Mouse (Mus musculus) myocyte (in vitro differentiated cells): ENCODE results near the gene Lrrc73. TPM values are rescaled to one million over a fixed set of nuclear protein-coding genes. Genes with fewer than 3 reads are reported as not detected.

Experiments used
- H3K27me3 ChIP-seq: one replicate; pipeline ENCODE4 v1.6.1; 2011; ENCODE audit not compliant: control insufficient read depth, insufficient read depth, insufficient read length
- H3K36me3 ChIP-seq: one replicate; pipeline ENCODE4 v1.6.1; 2011; ENCODE audit not compliant: control insufficient read depth, insufficient read depth
- H3K4me2 ChIP-seq: one replicate; pipeline ENCODE4 v1.6.1; 2011; ENCODE audit warnings: low read depth, control low read depth
- H3K4me3 ChIP-seq: one replicate; pipeline ENCODE4 v1.5.1; 2011; ENCODE audit warnings: mild to moderate bottlenecking, control low read depth, moderate library complexity
- H3K79me2 ChIP-seq: one replicate; pipeline ENCODE4 v1.6.1; 2011; ENCODE audit not compliant: control insufficient read depth, insufficient read depth
- H3ac ChIP-seq: one replicate; pipeline ENCODE4 v1.6.1; 2011; ENCODE audit not compliant: control insufficient read depth, insufficient read length
- CEBPB ChIP-seq: IDR thresholded peaks from 2 replicates; pipeline ENCODE4 v1.6.1; 2011; ENCODE audit warnings: mild to moderate bottlenecking, moderate library complexity; ENCODE audit not compliant: poor library complexity, insufficient read depth, severe bottlenecking
- E2F4 ChIP-seq: IDR thresholded peaks from one replicate; pipeline ENCODE4 v1.6.1; 2011; ENCODE audit warnings: mild to moderate bottlenecking, control low read depth, moderate library complexity; ENCODE audit not compliant: insufficient read depth
- MAX ChIP-seq: IDR thresholded peaks from one replicate; pipeline ENCODE4 v1.6.1; 2011; ENCODE audit warnings: low read depth, mild to moderate bottlenecking, control low read depth
- MYOD1 ChIP-seq, 3 experiments: IDR thresholded peaks; one replicate each; pipeline ENCODE4 v1.6.1; 2011; ENCODE audit warnings: control low read depth in 2 of 3, low read depth in 2 of 3, mild to moderate bottlenecking in 2 of 3, moderate library complexity in 1 of 3; ENCODE audit not compliant: insufficient read length in 2 of 3, control insufficient read depth in 1 of 3
- MYOG ChIP-seq, 3 experiments: IDR thresholded peaks; one replicate each; pipeline ENCODE4 v1.6.1; 2011; ENCODE audit warnings: control low read depth in 2 of 3, low read depth in 2 of 3, mild to moderate bottlenecking in 2 of 3; ENCODE audit not compliant: insufficient read length in 2 of 3, control insufficient read depth in 1 of 3, insufficient read depth in 1 of 3
- POLR2A ChIP-seq: IDR thresholded peaks from one replicate; pipeline ENCODE4 v1.6.1; 2011; ENCODE audit warnings: low read depth, mild to moderate bottlenecking, control low read depth, moderate library complexity; ENCODE audit not compliant: insufficient read length
- POLR2AphosphoS2 ChIP-seq: IDR thresholded peaks from one replicate; pipeline ENCODE4 v1.6.1; 2011; ENCODE audit warnings: low read depth, control low read depth; ENCODE audit not compliant: insufficient read length
- REST ChIP-seq: IDR thresholded peaks from one replicate; pipeline ENCODE4 v1.6.1; 2011; ENCODE audit warnings: mild to moderate bottlenecking, control low read depth, moderate library complexity; ENCODE audit not compliant: insufficient read depth, insufficient read length
- SRF ChIP-seq: IDR thresholded peaks from one replicate; pipeline ENCODE4 v1.6.1; 2011; ENCODE audit warnings: low read depth; ENCODE audit not compliant: control insufficient read depth, insufficient read length
- TCF12 ChIP-seq: IDR thresholded peaks from one replicate; pipeline ENCODE4 v1.6.1; 2011; ENCODE audit warnings: mild to moderate bottlenecking, control low read depth; ENCODE audit not compliant: poor library complexity, insufficient read depth, severe bottlenecking
- TCF3 ChIP-seq: IDR thresholded peaks from one replicate; pipeline ENCODE4 v1.6.1; 2011; ENCODE audit warnings: low read depth, control low read depth; ENCODE audit not compliant: insufficient read length
- USF1 ChIP-seq: IDR thresholded peaks from one replicate; pipeline ENCODE4 v1.6.1; 2011; ENCODE audit warnings: low read depth, mild to moderate bottlenecking, control low read depth, moderate library complexity
- polyA plus RNA-seq: library from polyadenylated mRNA; unstranded; fragments of >200 nt; fragmentation: generic; extraction: Trizol; gene quantifications from one replicate; pipeline ENCODE4 v1.2.1, GENCODE M21; 2012; ENCODE audit warnings: missing spikeins

Lrrc73 gene
- polyA plus RNA-seq, 1 experiment, result 2.0 TPM

DNA sequence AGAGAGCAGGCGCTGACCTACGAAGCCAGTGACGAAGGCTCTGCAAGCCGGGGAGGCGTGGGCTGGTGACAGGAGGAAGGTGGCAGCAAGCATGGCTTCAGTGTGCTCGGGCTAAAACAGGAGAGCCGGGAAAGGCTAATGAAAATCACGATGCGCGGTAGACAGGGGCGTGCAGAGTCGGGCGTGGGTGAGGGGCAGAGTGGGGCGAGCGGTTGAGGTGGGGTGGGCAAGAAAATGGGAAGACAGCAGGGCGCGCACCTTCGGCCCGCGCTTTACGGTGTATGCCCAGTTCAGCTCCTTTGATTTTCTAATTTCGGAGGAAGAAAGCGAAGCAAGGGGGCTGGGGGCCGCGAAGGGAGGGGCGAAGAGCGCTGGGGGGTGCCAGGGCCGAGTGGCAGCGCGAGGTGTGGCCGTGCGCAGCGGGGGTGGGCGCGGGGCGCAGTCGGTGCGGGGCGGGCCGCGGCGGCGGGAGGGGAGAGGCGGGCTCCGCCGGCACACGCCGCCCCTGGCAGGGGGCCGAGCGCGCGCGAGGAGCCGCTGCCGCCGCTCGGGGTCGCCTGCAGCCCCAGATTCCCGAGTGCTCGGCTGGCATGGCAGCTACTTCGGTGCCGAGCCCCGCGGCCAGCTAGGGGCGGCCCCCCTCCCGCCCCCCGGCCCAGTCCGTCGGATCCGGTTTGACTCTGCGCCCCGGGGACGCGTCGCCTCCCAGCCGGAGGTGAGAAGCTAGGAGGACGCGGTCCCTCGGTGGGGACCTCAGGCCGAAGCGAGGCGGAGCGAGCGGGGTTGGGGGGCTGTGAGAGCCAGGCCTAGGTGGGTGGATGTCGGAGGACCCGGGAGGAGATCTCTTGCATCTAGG lies 44.3 kb downstream of the Lrrc73 start, which contains the start of gene Dlk2:
TSS of gene Dlk2 (plus strand) at position 58 of the 856 bp plus-strand sequence.
- no peaks in the 10 kb centered on the region for H3K79me2 ChIP-seq
- no peak for TF ChIP-seq SRF
- no peak for TF ChIP-seq USF1
- no peak for TF ChIP-seq E2F4
- no peak for TF ChIP-seq POLR2A
- TF ChIP-seq CEBPB, result no peak
- no peak for TF ChIP-seq MYOG (IDR thresholded peaks at IDR 0.05; ENCODE audit: control insufficient read depth in 1 of 3, insufficient read depth in 1 of 3, insufficient read length in 2 of 3, low read depth in 2 of 3)
- no peaks in the 10 kb centered on the region for H3K36me3 ChIP-seq
- peak within 1 kb of the TSS; percentile 90 for H3K4me2 ChIP-seq
- H3K4me3 ChIP-seq, result peak within 1 kb of the TSS; percentile 19
- peaks cover 18% of the 10 kb centered on the region for H3K27me3 ChIP-seq
- H3ac ChIP-seq, result peak within 1 kb of the TSS; percentile 1

DNA sequence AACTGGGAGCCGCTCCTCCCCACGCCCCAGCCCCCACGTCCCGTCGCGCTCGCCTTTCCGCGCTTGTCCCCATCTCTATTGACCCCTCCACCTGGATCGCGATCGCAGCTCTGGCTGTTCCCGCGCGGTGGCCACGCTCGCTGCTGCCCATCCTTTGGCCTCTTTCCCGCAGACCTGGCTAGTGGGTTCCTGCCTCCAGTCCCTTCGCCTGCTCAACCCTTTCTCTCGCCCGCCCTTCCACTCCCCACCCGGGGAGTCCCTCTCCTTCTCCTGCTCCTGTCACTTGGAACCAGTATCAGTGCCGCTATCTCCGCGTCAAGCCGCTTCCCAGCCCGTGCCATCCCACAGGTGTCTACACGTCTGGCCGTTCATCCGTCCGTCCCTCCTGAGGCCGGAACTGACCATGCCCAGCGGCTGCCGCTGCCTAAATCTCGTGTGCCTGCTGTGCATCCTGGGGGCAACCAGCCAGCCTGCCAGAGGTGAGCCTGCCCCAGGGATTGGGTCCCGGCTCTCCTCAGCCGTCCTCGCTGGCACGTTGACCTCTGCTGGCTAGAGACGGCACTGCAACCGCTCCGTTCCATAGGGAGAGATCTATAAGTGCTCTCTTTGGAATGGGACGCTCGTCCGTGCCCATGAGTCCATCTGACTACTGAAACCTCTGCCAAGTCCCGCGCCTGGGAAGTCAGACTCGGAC lies 45.0 kb downstream of the Lrrc73 start:
- H3K79me2 ChIP-seq, result no peaks in the 10 kb centered on the region
- H3K27me3 ChIP-seq, result peaks cover 18% of the 10 kb centered on the region
- peak overlapping the region; percentile 90 for H3K4me2 ChIP-seq
- TF ChIP-seq MYOG (IDR thresholded peaks at IDR 0.05; ENCODE audit: control insufficient read depth in 1 of 3, insufficient read depth in 1 of 3, insufficient read length in 2 of 3, low read depth in 2 of 3) (no peak), MYOD1 (IDR thresholded peaks at IDR 0.05; ENCODE audit: control insufficient read depth in 1 of 3, insufficient read length in 2 of 3, low read depth in 2 of 3) (peak in 1 of 3 experiments; percentile 13)
- no peaks in the 10 kb centered on the region for H3K36me3 ChIP-seq
- peak overlapping the region; percentile 1 for H3ac ChIP-seq
- peak overlapping the region; percentile 19 for H3K4me3 ChIP-seq

DNA sequence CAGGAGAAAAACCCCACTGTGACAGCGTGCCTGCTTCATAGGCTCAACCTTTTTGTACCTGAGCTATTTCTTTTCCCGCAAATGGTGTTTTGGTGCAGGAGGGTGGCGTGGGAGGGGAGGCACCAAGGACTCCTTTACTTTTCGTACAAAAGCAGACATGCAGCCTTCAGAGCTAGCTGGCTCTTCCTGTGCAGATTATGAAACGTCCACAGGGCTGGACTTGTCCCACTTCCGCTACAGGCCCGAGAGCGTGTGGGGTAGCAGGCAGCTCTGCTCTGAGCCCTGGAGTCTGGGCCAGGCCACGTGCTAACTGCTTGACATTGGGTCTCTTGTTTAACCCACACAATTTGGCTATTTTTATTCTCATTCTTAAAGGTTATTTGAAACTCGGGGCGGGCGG lies 48.6 kb downstream of the Lrrc73 start:
- no peak overlapping the region for H3K4me2 ChIP-seq
- H3K27me3 ChIP-seq, result peaks cover 14% of the 10 kb centered on the region
- no peaks in the 10 kb centered on the region for H3K36me3 ChIP-seq
- H3ac ChIP-seq, result no peak overlapping the region
- no peak for TF ChIP-seq POLR2AphosphoS2
- TF ChIP-seq REST, result no peak
- TF ChIP-seq TCF12, result no peak
- no peak for TF ChIP-seq POLR2A
- TF ChIP-seq E2F4, result no peak
- no peak for TF ChIP-seq MAX
- no peak for TF ChIP-seq SRF
- no peak for TF ChIP-seq TCF3
- no peak for TF ChIP-seq MYOD1 (IDR thresholded peaks at IDR 0.05; ENCODE audit: control insufficient read depth in 1 of 3, insufficient read length in 2 of 3, low read depth in 2 of 3)
- TF ChIP-seq USF1, result no peak
- TF ChIP-seq MYOG (IDR thresholded peaks at IDR 0.05; ENCODE audit: control insufficient read depth in 1 of 3, insufficient read depth in 1 of 3, insufficient read length in 2 of 3, low read depth in 2 of 3), result no peak
- no peak for TF ChIP-seq CEBPB
- H3K4me3 ChIP-seq, result no peak overlapping the region
- H3K79me2 ChIP-seq, result no peaks in the 10 kb centered on the region

DNA sequence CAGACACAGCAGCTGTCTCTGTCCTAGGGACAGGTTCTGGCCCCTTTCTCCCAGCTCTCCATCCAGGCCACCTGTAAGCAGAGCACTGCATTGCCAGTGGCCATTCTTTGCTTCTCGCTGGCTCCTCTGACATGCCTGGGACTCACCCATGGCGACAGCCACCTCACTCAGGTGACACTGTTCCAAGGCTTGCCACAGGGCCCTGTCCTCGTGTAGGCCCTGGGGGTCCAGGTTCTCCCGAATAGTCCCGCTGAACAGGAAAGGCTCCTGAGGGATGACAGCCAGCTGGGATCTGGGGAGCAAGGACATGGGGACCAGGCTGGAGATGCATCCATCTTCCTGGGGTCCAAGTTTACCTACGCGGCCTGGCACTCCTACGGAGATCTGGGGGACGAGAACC lies 50.9 kb downstream of the Lrrc73 start:
- TF ChIP-seq REST (no peak), USF1 (no peak), MAX (no peak), POLR2A (no peak), TCF3 (no peak), POLR2AphosphoS2 (no peak), MYOD1 (IDR thresholded peaks at IDR 0.05; ENCODE audit: control insufficient read depth in 1 of 3, insufficient read length in 2 of 3, low read depth in 2 of 3) (no peak), MYOG (IDR thresholded peaks at IDR 0.05; ENCODE audit: control insufficient read depth in 1 of 3, insufficient read depth in 1 of 3, insufficient read length in 2 of 3, low read depth in 2 of 3) (no peak), E2F4 (no peak), CEBPB (no peak), SRF (no peak)
- Histone ChIP-seq H3K79me2 (no peaks in the 10 kb centered on the region), H3K4me2 (no peak overlapping the region), H3K36me3 (no peaks in the 10 kb centered on the region), H3K27me3 (no peaks in the 10 kb centered on the region), H3K4me3 (no peak overlapping the region), H3ac (no peak overlapping the region)

Other genes starting within 250 kb of the Lrrc73 start
- gene Vegfa, start 221.2 kb upstream of the Lrrc73 start, polyA plus RNA-seq, result 177 TPM
- gene Mrps18a, start 142.5 kb upstream of the Lrrc73 start, polyA plus RNA-seq, result 112 TPM
- gene Rsph9, start 109.3 kb upstream of the Lrrc73 start, polyA plus RNA-seq, result 3.6 TPM
- 26.8 TPM for gene Mad2l1bp, start 100.0 kb upstream of the Lrrc73 start, polyA plus RNA-seq
- gene Gtpbp2, start 92.5 kb upstream of the Lrrc73 start, polyA plus RNA-seq, result 125 TPM
- gene Polh, start 50.9 kb upstream of the Lrrc73 start, polyA plus RNA-seq, result 6.0 TPM
- gene Xpo5, start 50.7 kb upstream of the Lrrc73 start, polyA plus RNA-seq, result 31.9 TPM
- 105 TPM for gene Polr1c, start 5.5 kb upstream of the Lrrc73 start, polyA plus RNA-seq
- gene Yipf3, start 5.5 kb upstream of the Lrrc73 start, polyA plus RNA-seq, result 112 TPM
- gene Tjap1, start 29.5 kb downstream of the Lrrc73 start, polyA plus RNA-seq, result 50.9 TPM
- 1.8 TPM for gene Dlk2, start 43.9 kb downstream of the Lrrc73 start, polyA plus RNA-seq
- gene Abcc10, start 74.8 kb downstream of the Lrrc73 start, polyA plus RNA-seq, result 4.6 TPM
- 4.2 TPM for gene Zfp318, start 130.2 kb downstream of the Lrrc73 start, polyA plus RNA-seq
- not detected for gene Crip3, start 175.4 kb downstream of the Lrrc73 start, polyA plus RNA-seq
- not detected for gene Slc22a7, start 184.9 kb downstream of the Lrrc73 start, polyA plus RNA-seq
- gene Ttbk1, start 234.1 kb downstream of the Lrrc73 start, polyA plus RNA-seq, result not detected
- 22.6 TPM for gene Dnph1, start 243.2 kb downstream of the Lrrc73 start, polyA plus RNA-seq